Mouse (Mus musculus) fibroblast of lung, adult 2 months (primary cell): Measurements from ENCODE around the gene Iqch.

Source experiments
- DNase-seq: peaks from one replicate; pipeline ENCODE4 v3.0.0-alpha.2; 2011; ENCODE audit warnings: low read depth

Iqch gene

DNA sequence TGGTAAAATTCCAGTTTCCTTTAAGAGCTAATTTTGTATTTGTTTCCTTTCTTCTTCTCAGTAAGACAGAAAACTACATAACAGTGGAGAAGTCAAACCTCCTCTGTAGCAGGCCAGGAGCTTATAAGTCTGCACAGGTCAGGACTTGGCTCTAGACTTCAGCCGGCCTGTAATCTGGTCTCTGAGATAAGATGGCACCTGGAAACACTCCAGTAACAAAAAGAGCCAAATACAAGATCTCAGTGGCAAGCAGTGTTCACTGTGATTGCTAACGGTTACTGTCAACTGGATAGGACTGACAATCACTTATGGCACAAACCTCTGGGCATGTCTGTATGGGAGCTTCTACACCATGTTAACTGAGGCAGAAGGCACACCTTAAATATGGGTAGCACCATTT, 229.0 kb downstream of the Iqch start:
- no peak for DNase-seq

DNA sequence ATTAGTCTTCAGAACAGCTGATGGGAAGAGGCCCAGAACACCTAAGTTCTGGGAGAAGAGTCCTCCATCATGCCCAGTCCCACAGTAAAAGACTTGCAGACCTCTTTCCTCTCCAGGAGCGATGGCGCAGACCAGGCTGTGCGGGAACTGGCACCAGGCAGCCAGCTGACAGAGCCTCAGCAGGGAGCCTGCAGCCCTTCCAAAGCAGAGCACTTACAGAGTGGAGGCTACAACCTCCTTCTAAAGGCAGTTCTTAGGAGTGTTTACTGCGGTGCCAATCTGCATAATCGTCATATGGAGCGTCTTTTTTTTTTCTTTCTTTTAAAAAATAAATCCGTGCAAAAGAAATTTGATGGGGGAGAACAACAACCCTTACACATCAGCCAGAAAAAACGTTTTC, 229.8 kb downstream of the Iqch start:
- DNase-seq: no peak
